Mouse (Mus musculus): ENCODE measurements around the gene Cers5.

Gene Cers5

DNA sequence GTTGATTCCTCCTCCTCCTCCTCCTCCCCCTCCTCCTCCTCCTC is at the start of gene Cers5:
TSS of gene Cers5 (minus strand) at position 5 of the 44 bp plus-strand sequence.
- in situ Hi-C loops (cut with MseI, MboI), result loop anchor here in 1 of 2 experiments (10.0 kb wide), 1 partner anchor 48 kb away; the partner anchor contains the start of gene Cox14

DNA sequence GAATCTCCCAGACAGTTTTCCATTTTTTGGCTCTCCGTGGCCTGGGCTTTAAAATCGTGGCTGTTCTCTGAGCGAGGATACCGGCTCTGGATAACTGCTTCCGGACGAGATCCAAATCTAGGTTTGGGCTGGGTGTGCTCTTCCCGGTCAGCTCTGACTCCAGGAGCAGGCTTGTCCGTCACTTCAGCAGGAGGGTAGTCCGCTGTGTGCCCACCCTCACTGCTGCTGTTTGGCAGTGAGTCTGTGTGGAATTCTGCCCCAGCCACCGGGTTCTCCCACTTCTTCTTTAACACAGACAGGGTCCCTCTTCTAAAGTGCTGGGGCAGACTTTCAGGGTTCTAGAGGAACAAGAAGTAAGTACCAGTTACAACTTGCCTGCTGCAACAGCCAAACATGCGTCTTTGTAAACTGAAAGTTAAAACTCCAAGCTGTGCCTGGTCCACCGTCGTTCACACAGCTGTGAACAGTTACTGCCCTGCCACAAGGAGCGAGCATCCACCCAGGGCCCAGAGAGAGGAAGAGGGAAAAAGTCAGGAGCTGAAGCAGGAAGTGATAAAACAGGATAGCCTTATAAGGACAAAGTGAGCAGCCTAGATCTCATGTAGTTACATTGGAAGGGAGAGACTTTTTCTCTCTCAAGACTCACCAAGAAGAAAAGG is 47.1 kb upstream of the Cers5 start:
- in situ Hi-C loops (cut with MseI, MboI), result no loop called here

DNA sequence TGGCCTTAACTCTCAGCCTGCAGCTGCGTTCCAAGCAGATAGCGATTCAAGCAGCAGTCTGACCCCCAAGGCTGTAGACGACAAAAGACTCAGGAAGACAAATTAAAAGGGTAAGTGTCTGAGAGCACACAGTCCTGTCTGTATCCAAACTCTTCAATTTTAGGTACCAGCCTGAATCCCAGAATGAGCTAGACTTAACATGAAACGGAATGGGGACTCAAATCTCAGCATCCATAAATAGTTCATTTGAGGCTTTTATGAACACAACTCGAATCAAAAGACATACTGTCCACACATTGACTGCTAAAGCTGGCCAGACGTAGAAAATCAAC is 46.4 kb upstream of the Cers5 start:
- in situ Hi-C loops (cut with MseI, MboI), result no loop called here

DNA sequence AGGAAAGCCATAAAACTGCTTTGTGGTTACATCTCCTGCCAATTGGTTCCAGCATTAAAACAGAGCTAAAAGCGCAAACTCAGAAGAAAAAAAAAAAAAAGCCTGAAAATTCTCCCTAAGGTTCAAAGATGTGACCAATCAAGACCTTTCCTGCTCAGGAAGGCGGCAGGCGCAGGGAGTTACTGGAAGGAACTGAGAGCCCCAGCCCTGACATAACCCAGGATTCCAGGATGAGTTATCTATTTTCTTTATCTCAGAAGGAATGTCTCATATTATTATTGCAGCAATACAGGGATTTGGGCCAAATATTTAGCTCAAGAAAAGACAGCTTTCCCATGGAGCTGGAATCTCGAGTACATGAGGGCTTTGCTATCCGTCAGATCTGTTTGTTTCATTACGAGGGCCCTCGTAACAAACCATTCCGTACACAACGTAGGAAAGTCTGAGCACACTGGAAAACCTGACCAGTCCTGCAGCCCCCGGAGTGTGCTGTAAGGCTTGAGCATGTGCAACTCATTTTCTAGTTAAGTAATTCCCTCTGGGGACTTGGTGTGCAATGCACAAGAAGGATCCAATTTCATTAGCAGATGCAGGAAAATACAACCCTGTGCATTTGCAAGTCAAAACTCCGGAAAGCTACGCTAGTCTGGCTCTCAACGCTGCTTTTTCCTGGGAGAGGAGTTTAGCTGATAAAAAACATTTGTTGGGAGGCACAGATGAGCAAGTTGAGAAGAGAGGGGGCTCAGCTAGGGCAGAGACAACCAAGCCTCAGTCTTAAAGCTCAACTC is 45.8 kb upstream of the Cers5 start:
- in situ Hi-C loops (cut with MseI, MboI), result no loop called here

DNA sequence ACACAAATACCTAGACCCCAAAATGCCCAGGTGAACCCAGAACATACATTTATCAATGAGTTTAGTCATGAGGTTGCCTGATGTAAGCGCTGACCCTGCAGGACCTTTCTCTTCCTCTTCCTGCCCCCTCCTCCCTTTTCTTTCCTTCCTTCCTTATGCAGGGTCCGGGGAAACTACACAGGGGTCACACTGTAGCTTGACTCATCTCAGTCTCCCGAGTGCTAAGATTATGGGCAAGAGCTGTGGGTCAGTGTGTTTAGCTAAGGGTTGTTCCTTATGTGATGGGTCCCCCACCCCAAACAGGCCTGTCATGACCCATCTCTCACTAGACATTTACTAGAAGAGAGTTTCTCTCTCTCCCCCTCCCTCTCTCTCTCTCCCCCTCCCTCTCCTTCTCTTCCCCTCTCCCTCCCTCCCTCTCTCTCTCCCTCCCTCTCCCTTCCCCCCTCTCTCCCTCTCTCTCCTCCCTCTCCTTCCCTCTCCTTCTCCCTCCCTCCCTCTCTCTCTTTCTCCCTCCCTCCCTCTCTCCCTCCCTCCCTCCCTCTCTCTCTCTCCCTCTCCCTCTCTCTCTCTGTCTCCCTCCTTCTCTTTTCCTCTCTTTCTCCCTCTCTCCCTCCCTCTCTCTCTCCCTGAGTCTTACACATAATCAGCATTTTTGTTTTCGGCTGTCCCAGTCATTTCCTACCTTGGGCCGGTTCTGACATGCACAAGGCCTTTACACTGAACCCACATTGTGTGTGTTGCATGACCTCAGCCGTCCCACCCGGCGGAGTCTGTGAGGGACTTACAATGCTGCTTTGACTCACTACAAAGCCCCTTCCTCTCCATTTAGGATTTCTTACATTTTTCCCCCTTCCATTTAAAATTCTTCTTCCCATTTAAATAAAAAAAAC is 44.9 kb upstream of the Cers5 start:
- in situ Hi-C loops (cut with MseI, MboI), result no loop called here

DNA sequence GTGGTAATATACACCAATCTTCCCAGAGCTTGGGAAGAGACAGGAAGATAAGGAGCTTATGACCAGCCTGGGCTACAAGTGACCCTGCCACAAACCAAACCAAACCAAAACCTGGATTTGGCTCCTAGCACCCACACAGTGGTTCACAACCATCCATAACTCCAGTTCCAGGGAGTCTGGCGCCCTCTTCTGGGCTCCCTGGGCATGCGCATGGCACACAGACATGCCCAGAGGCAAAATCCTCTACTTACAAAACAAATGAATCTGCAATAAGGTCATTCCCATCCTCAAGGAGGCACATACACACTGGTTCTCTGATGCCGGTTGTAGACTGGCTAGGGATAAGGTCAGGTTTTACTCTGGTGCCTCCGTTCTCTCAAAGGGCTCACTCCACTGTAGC is 43.3 kb upstream of the Cers5 start:
- in situ Hi-C loops (cut with MseI, MboI), result no loop called here

DNA sequence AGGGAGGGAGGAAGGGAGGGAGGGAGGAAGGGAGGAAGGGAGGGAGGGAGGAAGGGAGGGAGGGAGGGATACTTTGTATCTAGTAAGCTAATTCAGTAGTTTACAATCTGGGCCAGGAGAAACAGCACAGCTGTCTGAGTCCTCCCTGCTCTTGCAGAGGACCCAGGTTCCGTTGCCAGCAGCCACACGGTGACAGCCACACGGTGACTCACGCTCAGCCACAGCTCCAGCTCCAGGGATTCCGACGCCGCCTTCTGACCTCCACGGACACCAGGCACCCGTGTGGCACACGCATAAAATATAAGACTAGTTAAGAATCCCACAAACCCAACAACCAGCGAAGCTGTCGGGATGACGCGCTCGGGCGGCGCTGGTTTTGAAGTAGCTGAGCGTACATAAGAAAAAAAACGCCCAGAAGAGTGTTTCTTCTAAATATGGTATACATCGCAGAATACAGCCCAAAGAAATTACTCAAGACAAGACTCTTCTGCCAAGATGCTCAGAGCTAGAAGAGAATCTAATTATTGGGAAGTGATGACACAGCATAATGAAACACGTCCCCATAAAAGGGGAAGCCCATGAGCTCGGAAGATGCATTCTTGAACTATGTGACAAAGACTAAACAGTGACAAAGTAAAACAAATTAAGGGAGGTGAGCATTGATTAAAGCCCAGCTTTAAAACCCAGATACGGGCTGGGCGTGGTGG is 42.0 kb upstream of the Cers5 start:
- in situ Hi-C loops (cut with MseI, MboI), result no loop called here

DNA sequence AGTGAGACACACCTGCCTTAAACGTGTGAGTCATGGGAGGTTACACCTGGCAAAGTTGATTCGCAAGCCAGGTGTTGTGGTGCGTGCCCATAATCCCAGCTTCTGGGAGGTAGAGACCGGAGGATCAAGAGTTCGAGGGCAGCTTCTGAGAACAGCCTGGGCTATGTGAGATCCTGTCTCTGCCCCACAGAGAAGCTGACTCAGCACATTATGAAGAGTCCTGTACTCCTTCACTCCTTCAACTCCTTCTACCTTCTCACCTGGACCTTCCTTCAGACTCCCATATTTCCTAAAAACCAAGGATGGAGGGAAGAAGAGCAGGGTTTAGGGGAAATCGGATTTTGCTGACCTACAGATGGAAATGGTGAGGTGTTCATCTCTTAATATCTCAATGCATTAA is 41.0 kb upstream of the Cers5 start:
- in situ Hi-C loops (cut with MseI, MboI), result no loop called here

DNA sequence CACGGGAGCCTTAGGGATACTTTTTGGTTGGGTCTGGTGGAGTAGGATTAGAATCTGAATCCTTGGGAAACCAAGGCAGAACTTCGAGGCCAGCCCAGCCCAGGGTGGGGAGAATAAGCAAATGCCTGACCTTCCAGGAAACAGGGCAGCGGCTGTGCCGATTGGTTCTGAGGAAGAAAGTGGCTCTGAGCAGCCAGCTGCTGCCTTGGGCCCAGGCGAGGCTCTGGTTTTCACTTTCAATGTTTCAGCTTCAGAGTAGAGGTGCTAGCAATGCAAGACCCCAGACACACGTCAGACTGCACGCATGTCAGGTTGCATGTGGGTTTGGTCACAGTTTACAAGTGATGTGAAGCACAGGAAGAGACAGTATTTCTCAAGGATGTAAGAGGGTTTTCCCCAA is 39.4 kb upstream of the Cers5 start:
- in situ Hi-C loops (cut with MseI, MboI), result no loop called here

DNA sequence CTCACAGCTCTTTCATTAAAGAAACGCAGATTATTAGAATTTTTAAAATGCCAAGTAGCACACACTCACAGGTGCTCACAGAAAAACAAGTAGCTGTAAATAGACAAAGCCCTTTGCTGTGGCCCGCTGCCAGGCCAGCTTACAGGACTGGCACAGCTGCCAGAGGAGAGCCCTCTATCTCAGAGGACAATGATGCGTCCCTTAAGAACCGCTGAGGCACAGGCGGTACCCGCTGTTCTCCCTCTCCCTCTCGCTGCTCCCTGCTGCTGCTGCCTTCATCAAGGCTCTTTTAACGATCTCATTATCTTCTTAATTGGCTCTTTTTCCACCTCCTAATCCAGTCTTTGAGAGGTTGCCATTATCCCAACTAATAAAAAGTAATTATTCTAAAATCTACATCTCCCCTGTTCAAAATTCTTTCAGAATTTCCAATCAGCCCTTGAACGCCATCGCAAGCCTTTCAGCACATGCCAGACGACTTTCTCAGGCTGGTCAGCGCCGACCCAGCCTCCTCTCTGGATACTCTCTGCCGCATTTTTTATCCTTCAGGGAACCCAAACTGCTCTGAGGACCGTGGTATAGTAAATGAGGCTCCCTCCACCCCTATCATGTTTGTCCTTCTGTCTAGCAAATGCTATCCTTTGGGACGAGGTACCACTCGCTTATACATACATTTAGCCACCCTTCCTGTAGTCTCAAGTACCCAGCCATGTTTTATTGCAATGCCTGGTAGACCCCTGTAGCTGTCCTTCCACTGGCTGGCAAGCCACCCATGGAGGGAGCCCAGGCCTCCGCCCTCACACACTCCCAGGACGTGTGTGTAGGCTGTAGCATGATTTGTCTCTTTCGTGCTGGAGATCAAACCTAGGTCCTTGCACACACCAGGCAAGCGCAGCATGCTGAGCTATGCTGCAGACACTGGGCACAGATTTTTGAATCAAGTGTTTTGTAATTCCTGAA is 35.4 kb upstream of the Cers5 start:
- in situ Hi-C loops (cut with MseI, MboI), result no loop called here

DNA sequence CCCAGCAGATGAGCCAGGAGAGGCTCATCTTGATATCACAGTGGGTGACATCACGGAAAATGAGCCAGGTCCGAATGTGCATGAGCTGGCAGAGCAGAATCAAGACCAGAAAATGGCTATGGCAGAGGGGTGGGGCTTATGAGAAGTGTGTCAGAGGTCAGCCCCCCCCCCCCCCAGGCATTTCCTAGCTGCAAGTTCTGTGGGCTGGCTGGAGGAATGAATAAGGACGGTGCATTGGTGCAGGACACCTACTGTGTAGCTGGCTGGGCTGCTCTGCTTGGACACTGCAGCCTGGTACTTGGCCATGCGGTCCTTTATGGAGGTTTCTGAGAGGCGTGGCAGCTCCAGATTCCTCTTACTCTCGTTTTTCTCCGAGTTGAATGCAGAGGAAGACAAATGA is 33.5 kb upstream of the Cers5 start:
- in situ Hi-C loops (cut with MseI, MboI), result no loop called here

DNA sequence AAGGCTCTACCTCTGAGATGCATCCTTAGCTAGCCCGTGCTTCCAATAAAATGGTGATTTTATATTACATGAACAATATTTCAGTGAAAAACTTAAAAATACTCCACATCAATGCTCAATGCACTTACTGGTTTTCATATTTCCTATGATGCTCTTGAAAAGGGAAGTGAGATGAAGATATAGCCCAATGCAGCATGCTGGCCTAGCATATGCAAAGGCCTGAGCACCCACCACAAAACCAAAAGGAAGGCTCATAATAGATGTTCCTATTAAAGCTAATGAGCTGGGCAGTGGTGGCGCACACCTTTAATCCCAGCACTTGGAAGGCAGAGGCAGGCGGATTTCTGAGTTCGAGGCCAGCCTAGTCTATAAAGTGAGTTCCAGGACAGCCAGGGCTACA is 33.0 kb upstream of the Cers5 start:
- in situ Hi-C loops (cut with MseI, MboI), result no loop called here

DNA sequence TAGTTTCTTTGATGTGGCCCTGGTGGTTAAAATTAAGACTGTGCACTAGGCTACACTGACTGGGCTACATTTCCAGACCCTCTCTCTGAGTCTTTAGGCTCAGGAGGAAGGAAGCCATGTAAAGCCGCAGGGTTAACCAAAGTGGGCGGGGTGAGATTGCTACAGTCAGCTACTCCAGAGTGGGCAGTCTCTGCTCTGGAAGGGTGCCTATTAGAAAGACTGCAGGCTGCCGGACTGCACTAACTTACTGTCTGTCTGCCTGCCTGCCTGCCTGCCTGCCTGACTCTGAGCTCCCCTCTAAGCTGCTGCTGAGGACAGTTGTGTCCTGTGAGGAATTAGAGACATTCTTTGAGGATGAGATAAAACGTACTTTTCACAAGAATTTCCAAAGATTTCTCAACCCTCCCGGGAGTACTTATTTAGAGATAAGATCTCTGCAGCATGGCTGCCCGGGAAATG is 30.5 kb upstream of the Cers5 start:
- in situ Hi-C loops (cut with MseI, MboI), result no loop called here

DNA sequence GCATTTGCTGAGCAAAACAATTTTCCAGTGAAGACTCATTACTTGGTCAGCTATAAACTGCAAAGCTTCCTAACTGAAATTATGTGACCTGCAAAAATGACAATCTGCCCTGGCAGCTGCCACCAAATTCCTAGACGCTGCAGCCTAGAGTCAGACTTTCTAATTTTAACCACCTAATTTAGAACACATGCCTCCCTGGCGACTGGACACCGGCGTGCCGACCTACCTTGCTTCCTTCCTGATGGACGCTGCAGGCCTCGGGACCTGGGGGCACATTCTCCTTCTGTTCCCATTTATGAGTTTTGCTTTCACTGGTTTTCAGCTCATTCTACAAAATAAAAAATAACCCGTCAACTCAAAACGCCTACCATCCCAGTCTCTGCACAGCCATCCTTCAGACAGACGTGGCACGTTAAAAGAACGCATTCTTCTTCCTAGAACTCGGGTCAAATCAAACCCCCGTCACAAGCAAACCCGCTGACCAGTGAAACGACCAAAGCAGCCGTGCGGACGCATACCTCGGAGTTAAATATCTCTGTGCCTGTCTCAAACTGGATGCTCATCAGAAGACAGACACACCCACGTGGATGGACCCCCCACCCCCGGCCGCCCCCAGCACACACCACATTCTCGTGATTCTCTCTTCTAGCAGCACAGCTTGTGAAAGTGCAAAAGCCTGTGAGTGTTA is 29.3 kb upstream of the Cers5 start:
- in situ Hi-C loops (cut with MseI, MboI), result no loop called here

DNA sequence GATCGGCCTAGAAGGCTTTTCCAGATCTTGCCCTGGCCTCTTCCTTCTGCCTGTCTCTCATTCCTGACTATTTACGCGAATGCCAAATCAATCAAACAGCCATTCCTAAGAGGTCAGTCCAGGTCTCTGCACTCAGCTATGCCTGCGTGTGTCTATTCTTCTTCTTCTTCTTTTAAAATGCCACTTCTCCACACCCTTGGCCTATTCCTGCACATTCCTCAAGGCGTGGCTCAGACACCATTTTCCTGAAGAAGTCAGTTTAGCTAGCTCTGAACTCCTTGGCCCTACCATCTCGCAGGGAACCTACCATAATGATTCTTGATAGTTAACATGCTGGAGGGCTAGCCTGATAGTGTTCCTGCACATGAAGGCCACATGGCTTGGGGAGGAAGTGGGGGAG is 27.0 kb upstream of the Cers5 start:
- in situ Hi-C loops (cut with MseI, MboI), result no loop called here

DNA sequence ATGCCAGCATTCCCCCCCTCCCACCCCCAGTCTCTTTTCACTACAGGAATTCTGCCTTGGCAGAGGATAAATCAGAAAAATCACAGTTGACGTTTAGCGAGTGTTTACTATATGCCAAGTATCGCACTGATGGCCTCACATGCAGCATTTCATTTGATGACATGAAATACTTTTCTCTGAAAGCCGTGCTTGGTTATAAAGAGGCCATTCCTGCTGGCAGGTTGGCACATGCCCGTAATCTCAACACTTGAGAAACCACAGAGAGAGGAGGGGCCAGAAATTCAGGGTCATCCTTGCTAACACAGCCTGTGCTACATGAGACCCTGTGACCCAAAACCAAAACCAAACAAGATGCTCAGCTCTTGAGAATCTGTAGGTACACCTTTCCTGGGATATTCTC is 25.2 kb upstream of the Cers5 start:
- in situ Hi-C loops (cut with MseI, MboI), result no loop called here

DNA sequence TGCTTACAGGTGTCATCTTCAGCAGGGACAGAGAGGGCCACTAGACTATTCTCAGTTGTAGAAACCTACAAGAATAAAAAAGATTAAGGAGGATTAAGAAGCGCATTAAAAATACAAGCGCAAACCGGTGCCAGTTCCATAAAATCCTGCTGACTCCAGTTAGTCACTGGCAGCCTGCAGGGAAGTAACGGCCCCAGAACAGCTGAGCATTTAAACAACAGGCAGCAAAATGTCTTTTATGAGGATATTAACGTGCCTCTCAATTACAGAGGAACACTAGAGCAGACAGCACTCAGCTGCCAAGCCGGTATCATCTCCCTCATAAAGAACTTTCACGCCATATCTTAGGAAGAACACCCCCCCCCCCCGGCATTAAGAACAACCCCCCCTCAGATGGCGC is 24.1 kb upstream of the Cers5 start:
- in situ Hi-C loops (cut with MseI, MboI), result no loop called here

DNA sequence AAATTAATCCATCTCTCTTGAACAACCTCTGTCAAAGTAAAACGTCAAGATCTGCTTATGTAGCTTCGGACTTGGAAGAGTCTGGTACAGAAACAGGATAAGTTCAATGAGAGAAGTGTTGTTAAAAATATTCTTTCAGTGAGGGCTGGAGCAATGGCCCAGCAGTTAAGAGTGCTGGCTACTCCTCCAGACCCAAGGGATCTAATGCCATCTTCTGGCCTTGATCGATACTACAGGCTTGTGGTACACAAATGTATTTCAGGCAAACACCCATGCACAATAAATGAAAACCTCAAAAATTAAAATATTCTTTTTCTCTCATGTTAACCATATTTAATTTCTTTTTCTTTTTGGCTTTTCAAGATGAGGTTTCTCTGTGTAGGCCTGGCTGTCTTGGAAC is 23.4 kb upstream of the Cers5 start:
- in situ Hi-C loops (cut with MseI, MboI), result no loop called here

DNA sequence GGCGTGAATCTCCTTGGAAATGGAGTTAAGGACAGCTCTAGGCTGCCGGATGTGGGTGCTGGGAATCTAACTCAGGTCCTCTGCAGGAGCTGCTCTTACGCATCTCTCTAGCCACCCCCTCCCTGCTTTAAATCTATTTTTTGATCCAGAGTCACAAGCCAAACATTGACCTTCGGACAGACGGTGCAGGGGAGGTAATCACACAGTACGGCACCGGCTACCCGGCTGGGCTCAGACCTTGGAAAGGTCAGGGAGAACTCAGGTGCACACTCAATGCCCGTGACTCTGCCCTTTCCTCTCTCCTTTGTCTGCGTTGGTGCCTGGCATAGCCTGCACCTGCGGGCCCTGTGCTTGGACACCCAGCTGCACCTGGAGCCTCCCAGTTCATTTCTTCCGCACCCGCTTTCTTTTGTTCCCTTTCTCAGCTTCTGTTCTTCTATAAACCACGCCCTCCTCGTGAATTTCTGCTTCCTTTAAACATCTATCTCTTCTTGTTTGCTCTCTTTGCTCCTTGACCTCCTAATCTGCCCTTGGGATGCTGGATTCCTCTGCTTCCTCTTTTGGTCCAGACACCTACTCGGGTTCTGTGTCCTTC is 19.6 kb upstream of the Cers5 start:
- in situ Hi-C loops (cut with MseI, MboI), result no loop called here

DNA sequence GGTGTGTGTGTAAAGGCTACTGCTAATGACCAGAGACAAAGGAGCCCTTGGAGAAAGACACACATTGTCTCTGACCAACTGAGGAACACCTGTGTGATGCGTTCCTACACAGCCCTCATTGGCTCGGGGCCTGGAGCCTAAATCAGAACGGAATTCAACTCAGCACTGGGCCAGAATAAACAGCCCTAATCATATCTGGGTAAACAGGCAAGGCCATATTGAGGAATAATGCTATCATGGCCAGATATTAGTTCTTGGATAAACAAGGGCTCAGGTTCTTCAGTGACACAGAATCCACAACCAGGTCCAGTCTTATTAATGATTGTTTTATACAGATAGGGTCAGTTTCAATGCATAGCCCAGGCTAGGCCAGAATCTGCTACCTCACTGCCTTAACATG is 18.3 kb upstream of the Cers5 start:
- in situ Hi-C loops (cut with MseI, MboI), result no loop called here
